Mouse (Mus musculus) hindbrain, embryonic 14.5 days (tissue): Measurements from ENCODE around the gene Sbk1. TPM values are rescaled to one million over a fixed set of nuclear protein-coding genes. Genes with fewer than 3 reads are reported as not detected.

Experiments
- ATAC-seq: fragments of 200-750 bp; cut with Nextera tagmentation; 2 replicates; pipeline ENCODE4 v1.8.0; 2017; ENCODE audit warnings: moderate number of reproducible peaks, mild to moderate bottlenecking, moderate TSS enrichment, moderate library complexity; ENCODE audit not compliant: low FRiP score
- DNase-seq: peaks from one replicate; pipeline ENCODE4 v3.0.0-alpha.2; 2015; ENCODE audit warnings: low spot score
- H3K27ac ChIP-seq: fragments of 300-500 bp; sonication (generic); 2 replicates; pipeline ENCODE4 v1.5.1; 2014; ENCODE audit warnings: mild to moderate bottlenecking, moderate library complexity
- H3K27me3 ChIP-seq: fragments of 300-500 bp; sonication (generic); 2 replicates; pipeline ENCODE4 v1.6.1; 2014; ENCODE audit warnings: mild to moderate bottlenecking, low read length, mixed read lengths; ENCODE audit not compliant: control insufficient read depth, insufficient read depth
- H3K36me3 ChIP-seq: fragments of 300-500 bp; sonication (generic); replicated peaks from 2 replicates; pipeline ENCODE4 v1.6.1; 2014; ENCODE audit not compliant: control insufficient read depth, insufficient read depth
- H3K4me1 ChIP-seq: fragments of 300-500 bp; sonication (generic); replicated peaks from 2 replicates; pipeline ENCODE4 v1.6.1; 2014; ENCODE audit warnings: antibody characterized with exemption, low read length, mixed read lengths; ENCODE audit not compliant: control insufficient read depth, insufficient read depth
- H3K4me2 ChIP-seq: fragments of 300-500 bp; sonication (generic); replicated peaks from 2 replicates; pipeline ENCODE4 v1.6.1; 2014; ENCODE audit warnings: mild to moderate bottlenecking, moderate library complexity
- H3K4me3 ChIP-seq: fragments of 300-500 bp; sonication (generic); replicated peaks from 2 replicates; pipeline ENCODE4 v1.5.1; 2014; ENCODE audit warnings: mild to moderate bottlenecking, low read length
- H3K9ac ChIP-seq: fragments of 300-500 bp; sonication (generic); 2 replicates; pipeline ENCODE4 v1.6.1; 2014
- H3K9me3 ChIP-seq: fragments of 300-500 bp; sonication (generic); 2 replicates; pipeline ENCODE4 v1.6.1; 2016; ENCODE audit warnings: low read length; ENCODE audit not compliant: control insufficient read depth
- WGBS: fragments of 180-500 bp; shearing (Covaris S2); extraction: QIAGEN DNeasy Blood & Tissue Kit; methylation state at CpG from one replicate; pipeline ENCODE4 v1.1.7; 2014; 5-methylcytosine and 5-hydroxymethylcytosine counted together
- polyA plus RNA-seq: library from polyadenylated mRNA; unstranded; fragments of >200 nt; fragmentation: Nextera tagmentation; extraction: Ambion mirVana; gene quantifications from 2 replicates; pipeline ENCODE4 v1.2.1, GENCODE M21; 2014

Sbk1 gene
- polyA plus RNA-seq, 1 experiment from 2014 or later = 290 TPM

GRCm38 (mm10) chr7:126339521-126339971, 67.1 kb downstream of the Sbk1 start:
- Histone ChIP-seq H3K4me3 (no peak overlapping the region), H3K9me3 (no peaks in the 10 kb centered on the region), H3K27me3 (no peaks in the 10 kb centered on the region), H3K4me1 (no peaks in the 10 kb centered on the region), H3K27ac (no peak overlapping the region), H3K9ac (no peak overlapping the region), H3K4me2 (no peak overlapping the region), H3K36me3 (no peaks in the 10 kb centered on the region)
- WGBS = 79% methylated on average over 8 of the region's 8 CpGs
- DNase-seq (no peak), ATAC-seq (no peak)

GRCm38 (mm10) chr7:126340206-126340618, 67.8 kb downstream of the Sbk1 start:
- no peaks in the 10 kb centered on the region for H3K9me3 ChIP-seq
- no peaks in the 10 kb centered on the region for H3K36me3 ChIP-seq
- DNase-seq = no peak
- ATAC-seq = no peak
- H3K9ac ChIP-seq = no peak overlapping the region
- no peak overlapping the region for H3K4me2 ChIP-seq
- no peak overlapping the region for H3K27ac ChIP-seq
- H3K27me3 ChIP-seq = no peaks in the 10 kb centered on the region
- WGBS = 74% methylated on average over 6 of the region's 6 CpGs
- no peaks in the 10 kb centered on the region for H3K4me1 ChIP-seq
- H3K4me3 ChIP-seq = no peak overlapping the region

- ATAC-seq = no peak
Observed at GRCm38 (mm10) chr7:126340896-126341295, 68.5 kb downstream of the Sbk1 start.

More at GRCm38 (mm10) chr7:126340896-126341295, 68.5 kb downstream of the Sbk1 start:
- Histone ChIP-seq H3K9ac (no peak overlapping the region), H3K27me3 (no peaks in the 10 kb centered on the region), H3K27ac (no peak overlapping the region), H3K4me2 (no peak overlapping the region), H3K9me3 (no peaks in the 10 kb centered on the region), H3K4me3 (no peak overlapping the region), H3K4me1 (no peaks in the 10 kb centered on the region), H3K36me3 (no peaks in the 10 kb centered on the region)
- DNase-seq = no peak
- 46% methylated on average over 6 of the region's 6 CpGs for WGBS

Other genes starting within 250 kb of the Sbk1 start
- gene Gsg1l, start 190.2 kb upstream of the Sbk1 start, polyA plus RNA-seq = 11.2 and 16.2 TPM in 2 replicates
- gene Xpo6, start 72.1 kb upstream of the Sbk1 start, polyA plus RNA-seq = 63.9 and 69.3 TPM in 2 replicates
- gene Lat, start 97.0 kb downstream of the Sbk1 start, polyA plus RNA-seq = 0.77 and 0.78 TPM in 2 replicates
- 64.5 and 67.9 TPM in 2 replicates for gene Spns1, start 104.8 kb downstream of the Sbk1 start, polyA plus RNA-seq
- gene Nfatc2ip, start 124.1 kb downstream of the Sbk1 start, polyA plus RNA-seq = 3.9 and 4.0 TPM in 2 replicates
- not detected in 2 replicates for gene Cd19, start 142.3 kb downstream of the Sbk1 start, polyA plus RNA-seq
- 18.9 and 20.2 TPM in 2 replicates for gene Rabep2, start 156.1 kb downstream of the Sbk1 start, polyA plus RNA-seq
- 0.30 and 0.31 TPM in 2 replicates for gene Atp2a1, start 190.5 kb downstream of the Sbk1 start, polyA plus RNA-seq
- 60.3 and 64.1 TPM in 2 replicates for gene Sh2b1, start 202.8 kb downstream of the Sbk1 start, polyA plus RNA-seq
- 116 and 136 TPM in 2 replicates for gene Tufm, start 214.7 kb downstream of the Sbk1 start, polyA plus RNA-seq
- gene Atxn2l, start 230.8 kb downstream of the Sbk1 start, polyA plus RNA-seq = 72.6 and 73.7 TPM in 2 replicates